Mouse (Mus musculus): ENCODE measurements around the gene Kit. TPM values are rescaled to one million over a fixed set of nuclear protein-coding genes. Genes with fewer than 3 reads are reported as not detected.

The Kit gene
- total and polyA plus RNA-seq, 2 experiments from 2014 or later: 24.8 to 36.3 TPM

- no peaks in the 10 kb centered on the region for H3K9me3 ChIP-seq (ENCODE audit: low read length)
- no peak overlapping the region for H3K27ac ChIP-seq (ENCODE audit: low read depth, low read length)
- H3K27me3 ChIP-seq (ENCODE audit: insufficient read depth, low read length): no peaks in the 10 kb centered on the region
- WGBS: 89% methylated on average over 5 of the region's 5 CpGs
- no peak overlapping the region for H3K9ac ChIP-seq
- H3K4me2 ChIP-seq (ENCODE audit: low read depth): no peak overlapping the region
- ATAC-seq: no peak
- TF ChIP-seq CTCF (IDR thresholded peaks at IDR 0.05; ENCODE audit: low read depth): no peak
- H3K4me3 ChIP-seq (ENCODE audit: low read depth, low read length): no peak overlapping the region
- DNase-seq: no peak
- no peaks in the 10 kb centered on the region for H3K36me3 ChIP-seq (ENCODE audit: insufficient read depth)
- no peaks in the 10 kb centered on the region for H3K4me1 ChIP-seq (ENCODE audit: insufficient read depth)
Observed at GRCm38 (mm10) chr5:75632257-75632656, 57.5 kb downstream of the Kit start.

GRCm38 (mm10) chr5:75632846-75633640, 58.3 kb downstream of the Kit start:
- Histone ChIP-seq H3K4me3 (ENCODE audit: low read depth, low read length) (no peak overlapping the region), H3K9ac (no peak overlapping the region), H3K27me3 (ENCODE audit: insufficient read depth, low read length) (no peaks in the 10 kb centered on the region), H3K4me1 (ENCODE audit: insufficient read depth) (no peaks in the 10 kb centered on the region), H3K27ac (ENCODE audit: low read depth, low read length) (no peak overlapping the region), H3K4me2 (ENCODE audit: low read depth) (no peak overlapping the region), H3K9me3 (ENCODE audit: low read length) (no peaks in the 10 kb centered on the region), H3K36me3 (ENCODE audit: insufficient read depth) (no peaks in the 10 kb centered on the region)
- ATAC-seq (no peak), DNase-seq (no peak)
- WGBS: 77% methylated on average over 18 of the region's 18 CpGs
- no peak for TF ChIP-seq CTCF (IDR thresholded peaks at IDR 0.05; ENCODE audit: low read depth)

GRCm38 (mm10) chr5:75635385-75635784, 60.7 kb downstream of the Kit start:
- H3K4me2 ChIP-seq (ENCODE audit: low read depth): no peak overlapping the region
- H3K27me3 ChIP-seq (ENCODE audit: insufficient read depth, low read length): no peaks in the 10 kb centered on the region
- ATAC-seq (peak; percentile 27), DNase-seq (no peak)
- H3K9me3 ChIP-seq (ENCODE audit: low read length): no peaks in the 10 kb centered on the region
- no peaks in the 10 kb centered on the region for H3K4me1 ChIP-seq (ENCODE audit: insufficient read depth)
- no peak for TF ChIP-seq CTCF (IDR thresholded peaks at IDR 0.05; ENCODE audit: low read depth)
- H3K36me3 ChIP-seq (ENCODE audit: insufficient read depth): no peaks in the 10 kb centered on the region
- H3K27ac ChIP-seq (ENCODE audit: low read depth, low read length): no peak overlapping the region
- 41% methylated on average over 12 of the region's 12 CpGs for WGBS
- no peak overlapping the region for H3K4me3 ChIP-seq (ENCODE audit: low read depth, low read length)
- no peak overlapping the region for H3K9ac ChIP-seq

GRCm38 (mm10) chr5:75640637-75641036, 65.9 kb downstream of the Kit start:
- no peaks in the 10 kb centered on the region for H3K9me3 ChIP-seq (ENCODE audit: low read length)
- no peaks in the 10 kb centered on the region for H3K27me3 ChIP-seq (ENCODE audit: insufficient read depth, low read length)
- DNase-seq (no peak), ATAC-seq (no peak)
- no peak overlapping the region for H3K4me2 ChIP-seq (ENCODE audit: low read depth)
- no peak for TF ChIP-seq CTCF (IDR thresholded peaks at IDR 0.05; ENCODE audit: low read depth)
- no peak overlapping the region for H3K4me3 ChIP-seq (ENCODE audit: low read depth, low read length)
- no peaks in the 10 kb centered on the region for H3K4me1 ChIP-seq (ENCODE audit: insufficient read depth)
- H3K9ac ChIP-seq: no peak overlapping the region
- no peaks in the 10 kb centered on the region for H3K36me3 ChIP-seq (ENCODE audit: insufficient read depth)
- 75% methylated on average over 11 of the region's 11 CpGs for WGBS
- H3K27ac ChIP-seq (ENCODE audit: low read depth, low read length): no peak overlapping the region

- H3K4me2 ChIP-seq (ENCODE audit: low read depth): no peak overlapping the region
- DNase-seq (peak; percentile 41), ATAC-seq (peak; percentile 71)
- no peaks in the 10 kb centered on the region for H3K27me3 ChIP-seq (ENCODE audit: insufficient read depth, low read length)
- WGBS: 61% methylated on average over 5 of the region's 5 CpGs
- no peaks in the 10 kb centered on the region for H3K9me3 ChIP-seq (ENCODE audit: low read length)
- no peak overlapping the region for H3K4me3 ChIP-seq (ENCODE audit: low read depth, low read length)
- no peak overlapping the region for H3K27ac ChIP-seq (ENCODE audit: low read depth, low read length)
- H3K9ac ChIP-seq: no peak overlapping the region
- TF ChIP-seq CTCF (IDR thresholded peaks at IDR 0.05; ENCODE audit: low read depth): no peak
- H3K36me3 ChIP-seq (ENCODE audit: insufficient read depth): no peaks in the 10 kb centered on the region
- peaks cover 5% of the 10 kb centered on the region; the same call in 1 of the 2 replicates for H3K4me1 ChIP-seq (ENCODE audit: insufficient read depth)
Observed at GRCm38 (mm10) chr5:75647046-75647445, 72.3 kb downstream of the Kit start.

- Histone ChIP-seq H3K27ac (ENCODE audit: low read depth, low read length) (no peak overlapping the region), H3K4me2 (ENCODE audit: low read depth) (no peak overlapping the region), H3K4me3 (ENCODE audit: low read depth, low read length) (no peak overlapping the region), H3K9me3 (ENCODE audit: low read length) (no peaks in the 10 kb centered on the region), H3K36me3 (ENCODE audit: insufficient read depth) (peaks cover 18% of the 10 kb centered on the region), H3K27me3 (ENCODE audit: insufficient read depth, low read length) (no peaks in the 10 kb centered on the region), H3K4me1 (ENCODE audit: insufficient read depth) (peaks cover 5% of the 10 kb centered on the region; the same call in 1 of the 2 replicates), H3K9ac (no peak overlapping the region)
- TF ChIP-seq CTCF (IDR thresholded peaks at IDR 0.05; ENCODE audit: low read depth): no peak
- 30% methylated on average over 8 of the region's 8 CpGs for WGBS
- no peak for DNase-seq
- no peak for ATAC-seq
Observed at GRCm38 (mm10) chr5:75650566-75650965, 75.8 kb downstream of the Kit start.

- WGBS: 94% methylated on average over 8 of the region's 8 CpGs
- 0 out of 2 replicates have a peak, but pooled peaks cover 5% of the 10 kb centered on the region for H3K4me1 ChIP-seq (ENCODE audit: insufficient read depth)
Observed at GRCm38 (mm10) chr5:75653431-75653830, 78.7 kb downstream of the Kit start.

More at GRCm38 (mm10) chr5:75653431-75653830, 78.7 kb downstream of the Kit start:
- H3K9ac ChIP-seq: no peak overlapping the region
- ATAC-seq (no peak), DNase-seq (no peak)
- H3K27ac ChIP-seq (ENCODE audit: low read depth, low read length): no peak overlapping the region
- H3K27me3 ChIP-seq (ENCODE audit: insufficient read depth, low read length): no peaks in the 10 kb centered on the region
- no peaks in the 10 kb centered on the region for H3K9me3 ChIP-seq (ENCODE audit: low read length)
- peaks cover 18% of the 10 kb centered on the region for H3K36me3 ChIP-seq (ENCODE audit: insufficient read depth)
- no peak overlapping the region for H3K4me2 ChIP-seq (ENCODE audit: low read depth)
- no peak overlapping the region for H3K4me3 ChIP-seq (ENCODE audit: low read depth, low read length)
- TF ChIP-seq CTCF (IDR thresholded peaks at IDR 0.05; ENCODE audit: low read depth): no peak

Data from forebrain, postnatal 0 days (tissue).